Mouse (Mus musculus): ENCODE results near the gene G6pc3. TPM values are rescaled to one million over a fixed set of nuclear protein-coding genes. Genes with fewer than 3 reads are reported as not detected.

The G6pc3 gene
- total RNA-seq, 2 experiments from 2014 or later = 121 to 128 TPM

DNA sequence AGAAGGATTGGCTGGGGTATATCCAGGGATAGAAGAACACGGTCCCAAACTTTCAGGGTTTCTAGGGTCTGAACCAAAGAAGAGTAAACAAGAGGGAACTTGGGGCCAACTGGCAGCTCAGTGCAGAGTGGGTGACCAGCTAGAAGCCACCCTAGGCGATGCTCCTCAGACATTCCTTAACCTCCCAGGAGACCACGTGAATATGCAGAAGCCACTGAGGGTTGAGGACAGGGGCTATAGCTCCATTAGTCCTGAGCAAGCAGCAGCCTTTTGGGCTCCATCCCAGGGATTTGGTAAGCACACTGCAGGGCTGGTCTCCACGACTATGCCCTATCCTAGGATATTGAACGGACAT lies 27.4 kb downstream of the G6pc3 start:
- DNase-seq (ENCODE audit: low spot score in 2 of 2) = peak in 1 of 2 experiments; percentile 20

DNA sequence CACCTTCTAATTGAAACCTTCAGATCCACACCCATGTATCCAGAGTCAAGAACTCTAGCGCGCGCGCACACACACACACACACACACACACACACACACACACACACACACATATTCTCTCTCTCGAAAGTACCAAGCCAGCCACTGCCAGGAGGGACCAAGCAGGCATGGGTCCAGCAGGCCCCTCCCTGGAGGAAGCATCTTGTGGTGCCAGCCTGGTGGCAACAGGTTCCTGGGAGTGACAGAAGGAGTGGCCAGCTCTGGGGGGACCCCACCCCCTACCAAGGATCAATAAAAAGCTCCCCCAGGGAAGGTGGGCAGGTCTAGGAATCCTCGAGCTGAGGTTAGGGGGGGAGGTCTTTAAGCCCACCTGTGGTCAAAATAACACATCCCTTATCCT lies 28.0 kb downstream of the G6pc3 start:
- DNase-seq (ENCODE audit: low spot score in 2 of 2) = no peak

DNA sequence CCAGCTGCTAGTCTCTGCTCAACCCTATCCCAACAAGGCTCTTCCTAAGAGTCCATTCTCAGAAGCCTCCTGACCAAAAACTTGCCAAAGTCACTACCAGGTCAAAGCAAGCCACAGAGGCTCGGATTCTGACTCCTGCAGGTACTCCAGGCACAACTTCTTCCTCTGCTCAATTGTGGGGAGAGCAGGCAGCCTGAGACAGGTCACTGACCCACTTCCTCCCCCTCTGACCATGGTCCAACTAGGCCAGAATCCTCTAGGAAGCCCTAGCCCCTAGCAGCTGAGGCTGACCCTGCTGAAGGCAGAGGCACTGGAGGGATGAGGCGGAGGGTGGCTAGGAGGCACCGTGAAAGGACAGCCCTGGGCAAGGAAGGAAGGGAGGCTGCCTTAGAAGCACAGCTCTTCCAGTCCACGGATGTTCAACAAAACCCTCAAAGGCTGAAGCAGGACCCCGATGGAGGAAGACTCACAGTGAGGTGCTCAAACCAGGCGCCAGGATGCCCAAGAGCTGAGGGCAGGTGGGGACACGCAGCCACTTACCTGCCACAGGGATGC lies 28.5 kb downstream of the G6pc3 start:
- DNase-seq (ENCODE audit: low spot score in 2 of 2) = no peak

DNA sequence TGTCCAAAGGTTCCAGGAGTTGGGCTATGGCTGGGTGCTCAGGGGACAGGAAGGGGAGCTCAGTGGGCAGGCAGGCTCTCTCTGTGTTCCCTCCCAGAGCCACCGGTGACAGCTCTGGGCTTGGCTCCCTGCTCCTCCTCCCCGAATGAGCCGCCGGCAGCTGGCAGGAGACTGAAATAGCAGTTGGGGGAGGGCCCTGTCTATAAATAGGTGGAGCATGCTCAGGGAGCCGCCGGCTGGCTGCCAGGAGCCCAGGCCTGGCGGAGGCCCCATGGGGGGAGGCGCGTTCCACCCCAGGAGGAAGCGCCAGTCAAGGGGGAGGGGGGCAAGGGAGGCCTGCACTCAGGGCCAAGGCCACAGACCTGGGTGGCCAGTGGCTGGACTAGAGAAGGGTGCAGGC lies 29.4 kb downstream of the G6pc3 start:
- peak; percentile 91 to 93 for DNase-seq (ENCODE audit: low spot score in 2 of 2)

DNA sequence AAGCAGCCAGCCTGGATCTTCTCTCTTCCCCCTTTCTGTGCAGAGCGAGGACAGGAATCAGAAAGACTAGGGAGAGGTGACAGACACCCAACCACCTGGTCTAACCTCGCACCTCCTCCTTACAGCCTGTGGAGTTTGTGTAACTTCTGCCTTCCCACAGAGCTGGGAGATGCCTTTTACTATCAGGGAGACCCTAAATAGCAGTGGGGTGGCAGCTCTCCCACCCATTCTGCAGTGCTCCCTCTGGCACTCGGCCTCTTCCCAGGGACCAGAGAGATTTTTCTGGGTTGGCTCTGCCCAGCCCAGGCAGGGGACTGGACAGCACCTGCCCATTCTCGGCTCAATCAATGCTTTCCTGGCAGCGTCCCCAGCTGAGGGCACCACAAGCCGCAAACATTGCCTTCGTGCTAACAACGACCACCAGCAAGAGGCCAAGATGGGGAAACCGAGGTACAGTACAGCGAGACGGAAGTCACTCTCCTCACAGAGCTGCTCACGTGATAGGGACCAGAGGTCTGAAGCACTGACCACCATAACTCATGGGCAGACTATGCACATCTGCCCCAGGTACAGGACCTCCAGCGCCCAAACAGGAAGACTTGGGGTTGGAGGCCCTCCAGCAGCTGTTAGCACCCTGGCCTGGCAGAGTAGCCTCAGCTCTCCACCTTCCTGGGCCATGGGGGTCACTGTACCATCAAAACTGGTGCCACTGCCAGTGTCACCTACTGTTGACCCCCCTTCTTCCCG lies 30.0 kb downstream of the G6pc3 start:
- peak in 1 of 2 experiments; percentile 26 for DNase-seq (ENCODE audit: low spot score in 2 of 2)

DNA sequence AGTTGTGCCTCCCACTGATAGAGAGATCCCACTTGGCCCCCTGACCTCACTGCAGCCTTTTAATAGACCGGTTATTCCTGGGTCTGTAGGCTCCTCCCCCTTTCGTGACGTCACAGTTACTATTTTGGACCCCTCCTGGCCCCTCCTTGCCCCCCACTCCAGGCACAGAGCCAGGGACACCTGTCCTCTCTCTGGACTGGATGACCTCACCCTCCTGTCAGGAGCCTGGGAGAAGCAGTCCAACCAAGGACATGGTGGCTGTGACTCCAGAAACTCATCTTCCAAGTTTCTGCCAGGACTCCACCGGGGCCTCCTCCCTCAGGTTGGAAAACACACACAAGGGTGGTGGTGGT lies 30.6 kb downstream of the G6pc3 start:
- DNase-seq (ENCODE audit: low spot score in 2 of 2) = peak; percentile 41 to 51

DNA sequence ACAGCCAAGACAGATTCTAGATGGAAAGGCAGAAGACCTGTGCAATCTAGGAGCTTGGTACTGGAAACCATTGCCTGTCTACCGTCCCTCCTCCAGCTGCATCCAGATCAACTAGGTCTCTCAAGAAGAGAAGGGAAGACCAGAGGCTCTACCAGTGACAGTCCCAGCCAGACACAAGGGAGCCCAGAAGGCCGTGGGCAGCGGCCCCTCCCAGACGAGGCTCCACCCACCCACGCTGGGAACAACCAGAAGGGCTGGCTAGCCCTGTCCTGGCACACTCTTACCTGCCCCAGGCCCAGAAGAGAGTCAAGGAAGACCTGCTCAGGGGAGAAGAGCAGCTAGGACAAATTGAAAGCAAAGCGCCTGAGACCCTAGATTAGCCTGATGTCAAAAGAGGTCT lies 31.0 kb downstream of the G6pc3 start:
- peak in 1 of 2 experiments; percentile 30 for DNase-seq (ENCODE audit: low spot score in 2 of 2)

DNA sequence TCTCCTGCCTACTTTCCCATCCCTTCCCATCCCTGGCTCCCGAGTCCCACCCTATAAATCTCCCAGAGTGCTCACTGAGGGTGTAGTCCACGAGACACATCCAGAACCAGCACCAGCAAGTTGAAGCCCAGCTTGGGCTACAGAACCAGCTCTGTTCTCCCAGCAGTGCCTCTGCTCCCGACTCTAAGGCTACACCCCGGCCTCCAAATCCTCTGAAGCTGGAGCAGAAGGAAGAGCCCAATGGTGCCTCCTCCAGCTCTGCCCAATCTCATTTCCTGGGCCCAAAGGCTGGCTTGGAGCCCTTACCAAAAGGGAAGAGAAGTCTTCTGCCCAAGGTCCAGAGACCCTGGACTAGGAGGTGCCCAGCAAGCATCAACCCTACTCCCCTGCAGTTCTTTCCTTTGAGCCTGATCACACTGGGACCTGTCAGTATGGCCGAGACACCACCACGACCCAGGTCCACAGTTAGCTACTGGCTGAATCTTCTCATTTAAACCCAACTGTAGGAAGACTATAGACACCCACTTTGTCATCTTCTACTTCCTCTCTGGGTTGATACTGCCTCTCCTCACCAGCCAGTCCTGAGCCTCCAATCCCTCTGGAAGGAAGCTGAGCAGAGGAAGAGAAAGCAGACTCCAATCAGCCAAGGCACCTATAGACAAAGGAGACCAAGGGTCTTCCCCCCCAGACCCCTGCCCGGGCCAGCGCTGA lies 32.0 kb downstream of the G6pc3 start:
- DNase-seq (ENCODE audit: low spot score in 2 of 2) = no peak

DNA sequence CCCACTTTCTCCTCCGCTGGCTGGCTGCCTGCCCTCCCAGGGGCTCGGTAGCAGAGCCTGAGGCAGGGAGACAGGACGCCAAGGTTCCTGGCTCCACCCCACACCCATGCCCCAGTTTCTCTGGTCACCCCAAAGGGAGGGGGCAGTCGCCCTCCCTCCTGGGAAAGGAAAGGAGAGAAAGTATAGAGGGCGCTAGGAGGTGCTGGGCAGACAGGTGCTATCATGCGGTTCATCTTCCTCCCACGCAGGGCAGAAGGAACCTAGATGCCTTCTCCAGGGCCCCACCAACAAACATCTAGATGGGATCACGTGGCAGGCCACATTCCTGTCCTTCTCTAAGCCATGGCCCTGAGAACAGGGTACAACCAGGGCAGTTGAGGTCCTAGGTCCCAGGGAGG lies 32.5 kb downstream of the G6pc3 start:
- no peak for DNase-seq (ENCODE audit: low spot score in 2 of 2)

DNA sequence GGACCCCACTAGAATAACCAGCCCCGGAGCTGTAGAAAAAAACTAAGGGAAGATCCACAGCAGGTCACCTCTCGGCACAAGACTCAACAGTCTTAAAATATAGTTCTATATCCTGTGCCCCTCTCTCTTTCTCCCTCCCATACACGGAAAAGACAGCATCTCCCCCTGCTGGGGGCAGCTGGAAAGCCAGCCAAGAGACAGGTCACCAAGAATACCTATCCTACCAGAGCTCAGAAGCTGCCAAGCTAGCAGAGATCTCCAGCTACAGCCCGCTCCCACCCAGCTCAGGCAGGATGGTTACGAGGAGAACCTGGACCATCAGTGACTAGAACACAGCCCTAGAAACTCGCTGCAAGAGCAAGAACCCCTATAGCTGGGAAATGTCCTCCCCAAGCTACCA lies 33.7 kb downstream of the G6pc3 start:
- DNase-seq (ENCODE audit: low spot score in 2 of 2) = no peak

DNA sequence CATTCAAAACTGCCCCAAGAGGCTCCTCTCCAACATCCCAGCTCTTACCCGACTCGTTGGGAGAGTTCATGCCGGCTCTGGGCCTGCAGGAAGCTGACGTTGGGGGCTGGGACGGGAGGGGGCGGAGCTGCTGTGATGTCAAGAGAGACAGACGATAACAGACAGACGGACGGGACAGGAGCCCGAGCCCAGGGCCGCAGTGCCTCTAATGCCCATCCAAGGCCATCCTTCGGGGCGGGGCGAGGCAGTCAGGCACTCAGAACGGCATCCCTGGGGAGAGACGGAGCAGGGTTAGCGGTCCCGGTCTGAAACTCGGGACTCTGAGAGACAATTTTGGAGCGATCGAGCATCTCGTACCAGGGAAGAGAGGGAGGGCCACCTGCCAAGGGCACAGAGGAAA lies 35.3 kb downstream of the G6pc3 start:
- peak; percentile 55 to 56 for DNase-seq (ENCODE audit: low spot score in 2 of 2)

DNA sequence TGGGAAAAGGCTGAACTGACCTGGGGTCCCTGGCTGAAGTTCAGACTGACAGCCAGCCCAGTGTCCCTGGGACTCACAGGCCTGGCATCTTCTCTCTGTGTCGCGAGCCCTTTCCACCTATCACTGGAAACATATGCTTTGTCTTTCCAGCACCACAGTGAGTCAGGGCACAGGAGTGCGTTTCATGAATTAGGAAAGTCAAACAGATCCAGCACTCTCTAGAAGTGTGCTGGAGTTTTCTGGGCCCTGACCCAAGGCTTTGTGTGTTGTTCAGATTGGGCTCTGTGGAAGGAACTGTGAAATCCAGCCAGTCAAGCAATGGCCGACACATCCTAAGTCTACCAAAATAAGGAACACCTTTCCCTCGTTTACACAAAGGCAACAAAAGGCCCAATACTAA lies 35.8 kb downstream of the G6pc3 start:
- no peak for DNase-seq (ENCODE audit: low spot score in 2 of 2)

DNA sequence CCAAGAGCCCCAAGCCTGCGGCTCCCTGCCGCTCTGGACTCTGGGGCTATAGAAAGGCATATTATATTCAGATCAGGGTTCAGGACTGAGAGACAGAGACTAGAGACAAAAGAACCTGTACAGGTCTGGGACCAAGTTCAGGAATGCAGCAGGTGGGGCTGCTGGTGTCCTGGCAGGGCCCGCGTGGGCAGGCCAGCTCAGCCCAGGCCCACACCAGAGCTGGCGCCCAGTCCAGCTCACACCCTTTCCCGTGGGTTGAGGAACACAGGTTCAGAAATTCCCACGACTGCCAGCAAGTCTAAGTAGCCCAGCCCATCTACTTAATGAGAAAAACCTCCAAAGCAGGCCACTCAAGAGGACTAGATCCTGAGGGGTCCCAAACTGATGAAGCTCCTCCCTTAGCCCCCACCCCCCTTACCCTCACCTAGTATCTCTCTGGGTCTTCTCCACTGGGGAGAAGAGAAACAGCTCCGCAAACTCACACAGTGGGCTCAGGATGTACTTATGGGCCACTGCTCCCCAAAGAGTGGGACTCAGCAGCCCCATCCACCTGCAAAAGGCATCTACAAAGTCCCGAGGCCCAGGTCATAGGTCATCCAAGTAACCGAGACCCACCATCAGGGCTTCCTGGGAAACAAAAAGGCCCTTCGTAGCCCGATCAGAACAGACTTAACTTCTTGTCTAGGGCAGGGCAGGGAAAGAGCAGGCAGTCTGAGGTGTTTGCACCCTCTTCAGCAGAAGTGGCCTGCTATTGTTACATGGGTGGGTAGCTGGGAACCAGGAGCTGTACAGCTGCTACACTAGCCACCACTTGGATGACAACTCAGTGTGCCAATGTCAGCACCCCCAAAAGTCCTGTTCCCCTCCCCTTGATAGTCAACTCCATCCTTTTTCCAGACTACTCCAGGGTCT lies 36.9 kb downstream of the G6pc3 start:
- no peak for DNase-seq (ENCODE audit: low spot score in 2 of 2)

DNA sequence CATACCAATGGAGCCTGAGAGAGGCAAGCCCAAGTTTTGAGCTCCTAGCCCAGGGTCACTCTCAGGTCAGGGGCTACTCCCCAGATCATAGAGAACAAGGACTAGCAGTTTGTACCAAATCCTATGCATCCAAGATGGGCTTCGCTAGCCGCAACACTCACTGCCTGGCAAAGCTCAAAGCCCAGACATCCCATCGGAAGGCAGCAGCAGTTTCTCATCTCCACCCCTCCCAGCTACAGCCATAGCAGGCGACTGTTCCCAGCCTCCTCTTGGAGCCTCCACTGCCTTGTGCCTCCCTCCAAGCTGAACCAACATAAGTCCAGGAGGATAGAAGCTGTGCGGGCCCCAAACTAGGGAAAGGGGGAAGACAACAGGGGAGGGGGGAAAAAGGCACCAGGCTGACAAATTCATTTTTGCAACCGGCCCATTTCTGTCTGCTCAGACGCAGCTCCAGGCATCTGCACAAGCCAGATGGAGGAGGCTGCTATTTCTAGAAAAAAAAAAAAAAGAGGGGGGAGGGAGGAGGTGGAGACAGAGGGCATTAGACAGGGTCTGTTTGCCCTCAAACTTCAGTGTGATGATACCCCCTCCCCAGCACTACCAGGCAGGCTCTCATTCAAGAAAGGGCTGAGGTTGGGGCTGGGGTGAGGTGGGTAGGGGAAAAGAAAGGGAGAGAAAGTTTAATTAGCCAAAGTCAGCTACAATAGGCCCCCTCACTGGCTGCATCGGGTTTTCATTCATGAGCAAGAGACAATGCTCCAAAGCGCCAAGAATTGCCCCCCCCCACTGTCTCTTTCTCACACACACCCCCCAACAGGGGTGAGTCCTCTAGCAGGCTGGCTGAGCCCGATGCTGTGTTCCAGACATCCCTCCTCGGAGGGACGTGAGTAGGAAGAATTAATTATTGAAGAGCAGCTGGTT lies 38.1 kb downstream of the G6pc3 start:
- no peak for DNase-seq (ENCODE audit: low spot score in 2 of 2)

DNA sequence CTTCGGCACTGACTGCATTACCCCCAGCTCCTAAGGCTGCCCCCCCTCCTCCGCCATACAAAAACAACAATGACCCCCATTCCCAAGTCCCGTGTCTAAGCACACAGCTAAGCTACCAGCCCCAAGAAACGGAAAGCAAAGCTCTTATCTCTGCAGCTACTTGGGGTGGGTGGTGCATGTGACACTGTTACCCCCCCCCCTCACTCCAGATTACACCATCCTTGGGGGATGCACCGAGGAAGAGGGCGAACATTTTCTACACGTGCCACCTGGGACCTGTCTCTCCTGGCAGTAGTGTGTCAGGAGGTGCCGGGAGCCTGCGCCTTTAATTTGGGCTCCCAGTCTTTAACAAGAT lies 38.7 kb downstream of the G6pc3 start:
- no peak for DNase-seq (ENCODE audit: low spot score in 2 of 2)

DNA sequence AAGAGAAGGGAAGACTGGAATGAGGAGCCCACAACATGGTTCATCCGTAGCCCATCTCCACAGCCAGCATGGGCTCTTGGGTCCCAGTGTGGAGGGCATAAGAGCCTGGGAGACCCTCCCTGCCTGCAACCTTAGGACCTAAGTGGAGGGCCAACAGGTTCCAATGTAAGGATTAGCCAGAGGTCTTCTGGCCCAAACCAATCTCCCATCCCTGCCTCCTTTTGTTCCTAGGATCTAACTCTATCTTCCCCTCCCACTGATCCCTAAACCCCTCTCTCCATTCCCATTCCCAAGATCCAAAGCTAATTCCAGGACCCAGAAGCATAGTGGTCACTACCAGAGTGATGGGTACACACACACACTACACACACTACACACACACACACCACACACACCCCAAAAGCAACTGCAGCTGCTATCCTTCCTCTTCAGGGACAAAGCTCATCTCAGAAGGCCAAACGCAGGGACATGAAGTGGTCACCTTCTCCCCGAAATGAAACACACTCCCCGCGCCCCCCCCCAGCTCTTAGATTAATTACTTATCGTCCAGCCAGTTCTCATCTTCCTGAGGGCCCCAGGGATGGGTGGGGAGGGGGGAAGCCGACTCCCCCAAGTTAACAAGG lies 39.3 kb downstream of the G6pc3 start:
- DNase-seq (ENCODE audit: low spot score in 2 of 2) = no peak

DNA sequence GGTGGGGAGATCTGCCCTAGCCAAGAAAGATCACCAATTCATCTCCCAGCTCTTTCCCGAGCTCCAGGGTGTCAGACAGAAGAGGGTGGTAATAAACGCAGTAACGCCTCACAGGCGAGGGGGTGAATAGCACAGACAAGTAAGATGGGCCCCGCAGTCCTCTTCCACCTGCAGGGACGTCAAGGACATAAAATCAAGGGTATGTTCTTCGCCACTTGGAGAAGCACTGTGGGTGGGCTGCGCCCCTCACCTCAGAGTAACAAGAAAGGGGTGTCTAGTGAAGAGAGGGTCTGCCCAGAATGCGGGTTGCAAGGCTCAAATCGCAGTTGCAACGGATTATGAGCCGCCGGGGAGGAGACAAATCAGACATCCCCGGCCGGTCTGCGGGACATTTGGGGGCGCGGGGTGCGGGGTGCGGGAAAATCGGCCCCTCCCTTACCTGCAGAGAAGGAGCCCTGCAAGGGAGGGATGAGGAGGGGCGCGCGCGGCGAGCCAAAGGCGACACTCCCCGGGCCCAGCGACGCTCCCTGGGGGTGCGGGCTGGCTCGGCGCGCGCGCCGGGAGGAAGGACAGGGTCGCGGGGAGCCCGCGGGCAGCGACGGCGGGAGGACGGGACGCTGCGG lies 40.0 kb downstream of the G6pc3 start:
- no peak for DNase-seq (ENCODE audit: low spot score in 2 of 2)

DNA sequence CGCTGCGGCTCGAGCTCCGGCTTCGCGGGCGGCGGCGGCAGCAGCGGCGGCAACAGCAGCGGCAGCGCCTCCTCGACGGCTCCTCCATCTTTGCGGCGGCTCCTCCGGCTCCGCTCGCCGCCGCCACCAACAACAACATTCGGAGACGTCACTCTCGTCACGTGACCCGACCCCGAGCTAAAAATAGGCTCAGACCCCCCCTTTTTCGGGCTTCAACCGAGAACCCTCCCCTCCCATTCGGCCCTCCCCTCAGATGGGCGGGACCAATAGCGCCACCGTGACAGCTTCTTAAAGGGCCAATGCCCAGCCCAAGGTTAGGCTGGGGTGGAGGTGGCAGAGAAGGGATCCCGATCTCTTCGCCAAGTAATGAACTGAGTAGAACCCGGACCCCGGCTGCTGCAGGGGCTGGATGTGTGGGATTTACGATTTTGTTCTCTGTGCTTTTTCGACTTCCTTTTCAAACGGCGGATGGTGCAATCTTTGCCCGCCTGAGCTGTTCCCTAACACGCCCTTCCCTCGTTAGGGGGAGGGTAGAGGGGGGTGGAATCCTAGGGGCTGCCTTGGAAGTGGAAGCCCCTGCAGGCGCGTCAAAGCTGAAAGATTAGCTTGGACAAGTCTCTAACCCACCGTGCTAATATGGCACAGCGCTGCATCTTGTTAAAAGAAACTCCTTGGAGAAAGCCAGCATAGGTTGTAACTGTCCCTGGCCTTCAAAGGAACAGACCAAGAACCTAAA lies 40.8 kb downstream of the G6pc3 start, which contains the start of gene Hdac5:
TSS of gene Hdac5 (minus strand) at position 161 of the 736 bp plus-strand sequence.
- DNase-seq (ENCODE audit: low spot score in 2 of 2) = peak; percentile 96

DNA sequence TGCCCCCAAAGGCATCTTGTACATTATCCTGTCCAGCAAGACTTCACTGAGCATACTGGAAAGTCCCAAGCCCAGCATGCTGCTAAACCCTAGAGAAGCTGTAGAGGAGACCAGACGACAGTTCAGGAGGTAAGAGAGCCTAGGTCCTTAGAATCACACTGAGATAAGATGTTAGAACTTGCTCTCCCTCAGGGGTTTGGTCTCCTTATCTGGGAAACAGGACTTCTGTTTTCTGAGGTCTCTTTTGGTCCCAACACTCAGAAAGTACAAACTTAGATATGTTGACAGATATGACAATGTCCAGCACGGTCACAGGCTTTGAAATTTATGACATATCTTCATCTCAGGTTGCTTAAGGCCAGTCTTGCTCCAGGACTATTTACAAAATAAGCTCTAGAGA lies 46.6 kb downstream of the G6pc3 start:
- no peak for DNase-seq (ENCODE audit: low spot score in 2 of 2)
